Comparison of ENCODE assay signal across 8 mouse cellular contexts in the genomic region with DNA sequence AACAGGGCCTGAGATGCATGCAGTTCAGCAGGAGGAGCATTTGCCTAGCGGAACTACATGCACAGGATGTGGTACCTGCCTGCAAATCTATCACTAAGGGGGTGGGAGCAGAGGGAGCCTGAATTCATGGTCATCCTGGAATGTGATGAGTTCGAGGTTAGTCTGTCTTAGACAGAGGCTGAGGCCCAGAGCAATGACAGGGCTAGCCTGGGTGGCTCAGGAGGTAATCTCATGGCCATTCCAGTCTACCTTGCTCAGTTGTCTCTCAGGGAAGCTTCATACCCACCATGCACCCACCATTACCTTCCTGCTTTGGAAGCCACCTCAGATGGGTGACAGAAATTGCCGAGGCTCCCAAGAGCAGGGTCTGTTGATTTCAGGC. TPM values are rescaled to one million over a fixed set of nuclear protein-coding genes. Genes with fewer than 3 reads are reported as not detected.
DNase-seq lines count a peak whose midpoint lies in the region; ATAC-seq and TF ChIP-seq lines count a peak whose summit lies in the region.

No protein-coding gene starts in this region.

- peaks cover 72% of the 10 kb centered on the region for H3K4me1 ChIP-seq in forebrain, embryonic 10.5 days
- H3K4me1 ChIP-seq in forebrain, embryonic 11.5 days (replicated peaks; ENCODE audit: control insufficient read depth, insufficient read depth, low read length) = peaks cover 27% of the 10 kb centered on the region; the same call in 1 of the 2 replicates
- H3K4me1 ChIP-seq in midbrain, embryonic 11.5 days (ENCODE audit: control insufficient read depth, insufficient read depth, low read length) = peaks cover 16% of the 10 kb centered on the region
- peaks cover 47% of the 10 kb centered on the region for H3K4me1 ChIP-seq in midbrain, embryonic 10.5 days
- H3K4me1 ChIP-seq in intestine, postnatal 0 days (replicated peaks; ENCODE audit: control insufficient read depth, insufficient read depth, low read length) = 0 out of 2 replicates have a peak, but pooled peaks cover 15% of the 10 kb centered on the region
- H3K4me1 ChIP-seq in stomach, embryonic 16.5 days (ENCODE audit: control insufficient read depth, insufficient read depth, low read length) = peaks cover 47% of the 10 kb centered on the region

- H3K4me2 ChIP-seq in forebrain, embryonic 11.5 days (ENCODE audit: low read depth, low read length, severe bottlenecking) = no peak overlapping the region
- no peak overlapping the region for H3K4me2 ChIP-seq in midbrain, embryonic 11.5 days
- H3K4me2 ChIP-seq in intestine, postnatal 0 days (replicated peaks; ENCODE audit: low read depth) = peak overlapping the region; percentile 85
- H3K4me2 ChIP-seq in stomach, embryonic 16.5 days (ENCODE audit: low read depth, low read length) = peak overlapping the region; percentile 84

- H3K4me3 ChIP-seq in forebrain, embryonic 10.5 days = no peak overlapping the region
- H3K4me3 ChIP-seq in forebrain, embryonic 11.5 days (ENCODE audit: low read depth, low read length) = no peak overlapping the region
- H3K4me3 ChIP-seq in midbrain, embryonic 11.5 days (ENCODE audit: low read depth, low read length) = no peak overlapping the region
- no peak overlapping the region for H3K4me3 ChIP-seq in midbrain, embryonic 10.5 days
- peak overlapping the region; percentile 67 for H3K4me3 ChIP-seq in intestine, postnatal 0 days (ENCODE audit: low read depth, low read length)
- peak overlapping the region; percentile 66 for H3K4me3 ChIP-seq in stomach, embryonic 16.5 days (replicated peaks; ENCODE audit: low read length)

- TF ChIP-seq CTCF in intestine, postnatal 0 days (IDR thresholded peaks at IDR 0.05; ENCODE audit: low read depth) = no peak

- H3K27ac ChIP-seq in forebrain, embryonic 10.5 days = peak overlapping the region; percentile 85; the same call in 1 of the 2 replicates
- no peak overlapping the region for H3K27ac ChIP-seq in forebrain, embryonic 11.5 days (ENCODE audit: low read depth, low read length)
- no peak overlapping the region for H3K27ac ChIP-seq in midbrain, embryonic 11.5 days (ENCODE audit: low read depth, low read length)
- H3K27ac ChIP-seq in midbrain, embryonic 10.5 days (replicated peaks) = no peak overlapping the region
- H3K27ac ChIP-seq in intestine, postnatal 0 days (ENCODE audit: low read depth, low read length) = peak overlapping the region; percentile 99
- peak overlapping the region; percentile 100 for H3K27ac ChIP-seq in stomach, embryonic 16.5 days (ENCODE audit: low read length)

- ATAC-seq in forebrain, embryonic 11.5 days (replicated peaks; ENCODE audit: low FRiP score) = no peak
- ATAC-seq in midbrain, embryonic 11.5 days (ENCODE audit: low FRiP score) = no peak
- ATAC-seq in intestine, postnatal 0 days = no peak
- ATAC-seq in stomach, embryonic 16.5 days (ENCODE audit: insufficient read depth, low FRiP score) = no peak

- peaks cover 46% of the 10 kb centered on the region for H3K27me3 ChIP-seq in forebrain, embryonic 10.5 days (ENCODE audit: poor library complexity, severe bottlenecking)
- H3K27me3 ChIP-seq in forebrain, embryonic 11.5 days (ENCODE audit: control insufficient read depth, insufficient read depth, low read length) = 0 out of 2 replicates have a peak, but pooled peaks cover 2% of the 10 kb centered on the region
- peaks cover 12% of the 10 kb centered on the region for H3K27me3 ChIP-seq in midbrain, embryonic 11.5 days (ENCODE audit: control insufficient read depth, insufficient read depth, low read length)
- peaks cover 52% of the 10 kb centered on the region for H3K27me3 ChIP-seq in midbrain, embryonic 10.5 days (ENCODE audit: low read depth, poor library complexity, severe bottlenecking)
- no peaks in the 10 kb centered on the region for H3K27me3 ChIP-seq in intestine, postnatal 0 days (replicated peaks; ENCODE audit: control insufficient read depth, insufficient read depth, low read length)
- no peaks in the 10 kb centered on the region for H3K27me3 ChIP-seq in stomach, embryonic 16.5 days (ENCODE audit: control insufficient read depth, insufficient read depth, low read length)

- DNase-seq in forebrain, embryonic 10.5 days (ENCODE audit: extremely low spot score, low spot score) = no peak
- no peak for DNase-seq in forebrain, embryonic 11.5 days (ENCODE audit: low spot score)
- DNase-seq in midbrain, embryonic 11.5 days (ENCODE audit: low spot score, missing footprints) = peak; percentile 76
- DNase-seq in midbrain, embryonic 10.5 days (ENCODE audit: low spot score) = no peak
- no peak for DNase-seq in left cerebral cortex, adult 9 months (ENCODE audit: low spot score in 2 of 2)
- DNase-seq in MN1 (ENCODE audit: low spot score) = no peak

- H3K9me3 ChIP-seq in forebrain, embryonic 10.5 days = peaks cover 3% of the 10 kb centered on the region; the same call in 1 of the 2 replicates
- no peaks in the 10 kb centered on the region for H3K9me3 ChIP-seq in forebrain, embryonic 11.5 days (ENCODE audit: control insufficient read depth, low read length)
- H3K9me3 ChIP-seq in midbrain, embryonic 11.5 days (ENCODE audit: control insufficient read depth, low read length) = no peaks in the 10 kb centered on the region
- H3K9me3 ChIP-seq in midbrain, embryonic 10.5 days (replicated peaks) = no peaks in the 10 kb centered on the region
- no peaks in the 10 kb centered on the region for H3K9me3 ChIP-seq in intestine, postnatal 0 days (ENCODE audit: control insufficient read depth)
- no peaks in the 10 kb centered on the region for H3K9me3 ChIP-seq in stomach, embryonic 16.5 days (replicated peaks; ENCODE audit: control insufficient read depth, low read length)

- 92% methylated on average over 3 of the region's 3 CpGs for WGBS in forebrain, embryonic 10.5 days
- 87% methylated on average over 3 of the region's 3 CpGs for WGBS in forebrain, embryonic 11.5 days
- WGBS in midbrain, embryonic 11.5 days = 89% methylated on average over 3 of the region's 3 CpGs
- WGBS in midbrain, embryonic 10.5 days = 83% methylated on average over 3 of the region's 3 CpGs
- WGBS in intestine, postnatal 0 days = 34% methylated on average over 3 of the region's 3 CpGs
- WGBS in stomach, embryonic 16.5 days = 51% methylated on average over 3 of the region's 3 CpGs

- no peaks in the 10 kb centered on the region for H3K36me3 ChIP-seq in forebrain, embryonic 10.5 days (replicated peaks)
- H3K36me3 ChIP-seq in forebrain, embryonic 11.5 days (ENCODE audit: control insufficient read depth, insufficient read depth, low read length) = no peaks in the 10 kb centered on the region
- no peaks in the 10 kb centered on the region for H3K36me3 ChIP-seq in midbrain, embryonic 11.5 days (ENCODE audit: control insufficient read depth, insufficient read depth, low read length)
- H3K36me3 ChIP-seq in midbrain, embryonic 10.5 days = no peaks in the 10 kb centered on the region
- peaks cover 3% of the 10 kb centered on the region; the same call in 1 of the 2 replicates for H3K36me3 ChIP-seq in intestine, postnatal 0 days (ENCODE audit: control insufficient read depth, insufficient read depth)
- H3K36me3 ChIP-seq in stomach, embryonic 16.5 days (ENCODE audit: control insufficient read depth, insufficient read depth, low read length) = peaks cover 6% of the 10 kb centered on the region

- H3K9ac ChIP-seq in forebrain, embryonic 11.5 days (ENCODE audit: low read length) = no peak overlapping the region
- H3K9ac ChIP-seq in midbrain, embryonic 11.5 days (ENCODE audit: low read length) = no peak overlapping the region
- H3K9ac ChIP-seq in intestine, postnatal 0 days (ENCODE audit: low read depth, low read length) = peak overlapping the region; percentile 69
- peak overlapping the region; percentile 87 for H3K9ac ChIP-seq in stomach, embryonic 16.5 days (ENCODE audit: low read length)

RNA-seq across cellular contexts. Expression of gene Hif3a, which starts 2.8 kb away (rescaled TPM):
- 4.3 and 5.3 TPM in 2 replicates for polyA plus RNA-seq in forebrain, embryonic 10.5 days (2016; fragmentation: Nextera tagmentation; extraction: Ambion mirVana)
- 8.6 and 10.4 TPM in 2 replicates for polyA plus RNA-seq in forebrain, embryonic 11.5 days (2014; fragmentation: Nextera tagmentation; extraction: Ambion mirVana)
- 3.9 and 5.2 TPM in 2 replicates for polyA plus RNA-seq in midbrain, embryonic 11.5 days (2014; fragmentation: Nextera tagmentation; extraction: Ambion mirVana)
- polyA plus RNA-seq in midbrain, embryonic 10.5 days (2016; fragmentation: Nextera tagmentation; extraction: Ambion mirVana) = 4.3 and 5.1 TPM in 2 replicates
- polyA plus RNA-seq in intestine, postnatal 0 days (2015; fragmentation: Nextera tagmentation; extraction: Ambion mirVana) = 15.9 and 18.4 TPM in 2 replicates
- 49.6 and 60.1 TPM in 2 replicates for polyA plus RNA-seq in stomach, embryonic 16.5 days (2015; fragmentation: Nextera tagmentation; extraction: Ambion mirVana)

RNA-seq across cellular contexts. Expression of gene Psg16, which starts 14.4 kb away (rescaled TPM):
- 0.11 and 0.12 TPM in 2 replicates for polyA plus RNA-seq in forebrain, embryonic 10.5 days (2016; fragmentation: Nextera tagmentation; extraction: Ambion mirVana)
- polyA plus RNA-seq in forebrain, embryonic 11.5 days (2014; fragmentation: Nextera tagmentation; extraction: Ambion mirVana) = 0.39 TPM in 1 of 2 replicates, not detected in the other
- polyA plus RNA-seq in midbrain, embryonic 11.5 days (2014; fragmentation: Nextera tagmentation; extraction: Ambion mirVana) = 0.10 and 0.22 TPM in 2 replicates
- 0.02 and 0.06 TPM in 2 replicates for polyA plus RNA-seq in midbrain, embryonic 10.5 days (2016; fragmentation: Nextera tagmentation; extraction: Ambion mirVana)
- polyA plus RNA-seq in intestine, postnatal 0 days (2015; fragmentation: Nextera tagmentation; extraction: Ambion mirVana) = 0.33 and 0.46 TPM in 2 replicates
- 0.46 and 0.77 TPM in 2 replicates for polyA plus RNA-seq in stomach, embryonic 16.5 days (2015; fragmentation: Nextera tagmentation; extraction: Ambion mirVana)

RNA-seq across cellular contexts. Expression of gene Ppp5c, which starts 31.7 kb away (rescaled TPM):
- polyA plus RNA-seq in forebrain, embryonic 10.5 days (2016; fragmentation: Nextera tagmentation; extraction: Ambion mirVana) = 149 and 150 TPM in 2 replicates
- polyA plus RNA-seq in forebrain, embryonic 11.5 days (2014; fragmentation: Nextera tagmentation; extraction: Ambion mirVana) = 123 and 132 TPM in 2 replicates
- polyA plus RNA-seq in midbrain, embryonic 11.5 days (2014; fragmentation: Nextera tagmentation; extraction: Ambion mirVana) = 101 and 108 TPM in 2 replicates
- polyA plus RNA-seq in midbrain, embryonic 10.5 days (2016; fragmentation: Nextera tagmentation; extraction: Ambion mirVana) = 135 and 142 TPM in 2 replicates
- polyA plus RNA-seq in intestine, postnatal 0 days (2015; fragmentation: Nextera tagmentation; extraction: Ambion mirVana) = 44.4 and 45.0 TPM in 2 replicates
- 87.9 and 95.6 TPM in 2 replicates for polyA plus RNA-seq in stomach, embryonic 16.5 days (2015; fragmentation: Nextera tagmentation; extraction: Ambion mirVana)

Comparison
In these comparisons a context has a peak if more than half of its experiments do, and no peak if none do; other contexts are left out.
1. H3K27ac ChIP-seq: peak in forebrain, embryonic 10.5 days (single experiment), intestine, postnatal 0 days (single experiment) and stomach, embryonic 16.5 days (single experiment); none in forebrain, embryonic 11.5 days (single experiment), midbrain, embryonic 11.5 days (single experiment) and midbrain, embryonic 10.5 days (single experiment).
2. H3K4me3 ChIP-seq: peak in intestine, postnatal 0 days (single experiment) and stomach, embryonic 16.5 days (single experiment); none in forebrain, embryonic 10.5 days (single experiment), forebrain, embryonic 11.5 days (single experiment), midbrain, embryonic 11.5 days (single experiment) and midbrain, embryonic 10.5 days (single experiment).
3. H3K4me2 ChIP-seq: peak in intestine, postnatal 0 days (single experiment) and stomach, embryonic 16.5 days (single experiment); none in forebrain, embryonic 11.5 days (single experiment) and midbrain, embryonic 11.5 days (single experiment).
4. H3K9ac ChIP-seq: peak in intestine, postnatal 0 days (single experiment) and stomach, embryonic 16.5 days (single experiment); none in forebrain, embryonic 11.5 days (single experiment) and midbrain, embryonic 11.5 days (single experiment).